Mouse (Mus musculus): Measurements from ENCODE around the gene Slc17a2. TPM values are rescaled to one million over a fixed set of nuclear protein-coding genes. Genes with fewer than 3 reads are reported as not detected.

Gene Slc17a2
- total RNA-seq, 2 experiments from 2014 or later = 0.23 TPM; not detected in 1

Other genes with a start within 250 kb of the Slc17a2 start
- 10 to 100 TPM; 47.8 to 49.2 TPM for gene Hist1h3e, start 244.6 kb upstream of the Slc17a2 start, total RNA-seq (2021)
- gene Hist1h2ae, start 235.8 kb upstream of the Slc17a2 start, total RNA-seq (2021) = 1 to 10 TPM; 5.6 to 6.4 TPM
- gene Hist1h2bg, start 235.6 kb upstream of the Slc17a2 start, total RNA-seq (2021) = 10 to 100 TPM; 74.7 to 86.4 TPM
- gene Hist1h2bf, start 232.8 kb upstream of the Slc17a2 start, total RNA-seq (2021) = 10 to 100 TPM; 30.2 to 30.9 TPM
- gene Hist1h2ad, start 232.6 kb upstream of the Slc17a2 start, total RNA-seq (2021) = 1 to 10 TPM; 5.2 to 9.9 TPM
- gene Hist1h3d, start 231.2 kb upstream of the Slc17a2 start, total RNA-seq (2021) = 10 to 100 TPM; 12.8 to 15.5 TPM
- gene Hist1h4d, start 225.4 kb upstream of the Slc17a2 start, total RNA-seq (2021) = 100 to 1,000 TPM; 132 to 135 TPM
- gene Hist1h2be, start 185.9 kb upstream of the Slc17a2 start, total RNA-seq (2021) = 10 to 100 TPM; 12.0 to 12.3 TPM
- 10 to 100 TPM; 42.1 to 46.4 TPM for gene Hist1h1e, start 184.4 kb upstream of the Slc17a2 start, total RNA-seq (2021)
- 1 to 10 TPM; 2.7 to 3.5 TPM for gene Hist1h2ac, start 123.0 kb upstream of the Slc17a2 start, total RNA-seq (2021)
- 10 to 100 TPM; 50.8 to 57.7 TPM for gene Hist1h2bc, start 122.8 kb upstream of the Slc17a2 start, total RNA-seq (2021)
- not detected for gene Hist1h1t, start 111.2 kb upstream of the Slc17a2 start, total RNA-seq (2021)
- 10 to 100 TPM; 95.4 to 98.7 TPM for gene Hist1h4c, start 108.5 kb upstream of the Slc17a2 start, total RNA-seq (2021)
- gene Hfe, start 96.1 kb upstream of the Slc17a2 start, total RNA-seq (2021) = 1 to 10 TPM; 1.7 to 3.0 TPM
- gene Hist1h1c, start 68.2 kb upstream of the Slc17a2 start, total RNA-seq (2021) = 10 to 100 TPM; 52.8 to 55.3 TPM
- 1 to 10 TPM; 2.5 to 5.2 TPM for gene Hist1h3c, start 61.4 kb upstream of the Slc17a2 start, total RNA-seq (2021)
- gene Hist1h2bb, start 60.3 kb upstream of the Slc17a2 start, total RNA-seq (2021) = 10 to 100 TPM; 23.0 to 24.2 TPM
- 10 to 100 TPM; 29.8 to 37.0 TPM for gene Hist1h2ab, start 55.9 kb upstream of the Slc17a2 start, total RNA-seq (2021)
- gene Hist1h3b, start 54.7 kb upstream of the Slc17a2 start, total RNA-seq (2021) = 10 to 100 TPM; 15.0 to 21.4 TPM
- 10 to 100 TPM; 83.9 to 89.6 TPM for gene Hist1h4b, start 50.0 kb upstream of the Slc17a2 start, total RNA-seq (2021)
- 10 to 100 TPM; 35.4 to 47.1 TPM for gene Hist1h4a, start 45.8 kb upstream of the Slc17a2 start, total RNA-seq (2021)
- gene Hist1h3a, start 44.6 kb upstream of the Slc17a2 start, total RNA-seq (2021) = 10 to 100 TPM; 37.3 to 46.3 TPM
- gene Hist1h1a, start 43.3 kb upstream of the Slc17a2 start, total RNA-seq (2021) = 10 to 100 TPM; 17.0 to 19.5 TPM
- under 1 TPM in 1 of 2 experiments, not detected in 1; 0.18 TPM for gene Trim38, start 37.1 kb upstream of the Slc17a2 start, total RNA-seq (2021)
- gene Slc17a3, start 32.4 kb downstream of the Slc17a2 start, total RNA-seq (2021) = not detected
- not detected for gene Slc17a1, start 60.8 kb downstream of the Slc17a2 start, total RNA-seq (2021)
- not detected for gene Slc17a4, start 108.0 kb downstream of the Slc17a2 start, total RNA-seq (2021)
- gene Hist1h2ba, start 127.2 kb downstream of the Slc17a2 start, total RNA-seq (2021) = not detected
- gene Hist1h2aa, start 127.5 kb downstream of the Slc17a2 start, total RNA-seq (2021) = not detected
- 1 to 10 TPM in 1 of 2 experiments, under 1 TPM in 1; 0.99 to 1.2 TPM for gene Scgn, start 184.2 kb downstream of the Slc17a2 start, total RNA-seq (2021)

All from layer of hippocampus, postnatal 36 days (tissue).